ENCODE assay signal across 8 mouse cellular contexts in genomic region chr6:29693953-29694352, GRCm38 (mm10). TPM values are rescaled to one million over a fixed set of nuclear protein-coding genes. Genes with fewer than 3 reads are reported as not detected.
DNase-seq lines count a peak whose midpoint lies in the region; ATAC-seq lines count a peak whose summit lies in the region.

Gene Tspan33, plus strand, starts transcription at chr6:29694222.

- no peak within 1 kb of the TSS for H3K27ac ChIP-seq in hindbrain, embryonic 13.5 days

- peak within 1 kb of the TSS; percentile 83 for H3K4me3 ChIP-seq in hindbrain, embryonic 13.5 days

- DNase-seq in R1 (ENCODE audit: low read depth, low spot score): peak; percentile 85
- peak; percentile 96 to 97 for DNase-seq in cerebellum, postnatal 14 days
- DNase-seq in frontal cortex, postnatal 14 days (ENCODE audit: low spot score in 2 of 2): peak; percentile 79 to 90
- DNase-seq in layer of hippocampus, postnatal 25 days (ENCODE audit: extremely low spot score in 1 of 2, low spot score in 1 of 2): peak; percentile 82 to 86
- DNase-seq in lung, postnatal 14 days: peak; percentile 92
- DNase-seq in ovary, postnatal 36 days (ENCODE audit: low spot score): peak; percentile 93
- DNase-seq in thymus, postnatal 14 days: peak; percentile 88

- WGBS in hindbrain, embryonic 13.5 days: under 1% methylated on average over 34 of the region's 41 CpGs

- peaks cover 13% of the 10 kb centered on the region for H3K4me1 ChIP-seq in hindbrain, embryonic 13.5 days (replicated peaks)

- H3K9ac ChIP-seq in hindbrain, embryonic 13.5 days: peak within 1 kb of the TSS; percentile 84

- H3K27me3 ChIP-seq in hindbrain, embryonic 13.5 days: peaks cover 34% of the 10 kb centered on the region

- peak; percentile 98 for ATAC-seq in hindbrain, embryonic 13.5 days (ENCODE audit: low FRiP score)

- H3K9me3 ChIP-seq in hindbrain, embryonic 13.5 days: no peaks in the 10 kb centered on the region

- peak within 1 kb of the TSS; percentile 99 for H3K4me2 ChIP-seq in hindbrain, embryonic 13.5 days

- no peaks in the 10 kb centered on the region for H3K36me3 ChIP-seq in hindbrain, embryonic 13.5 days

RNA-seq across cellular contexts. Expression of gene Tspan33, which starts in this region (rescaled TPM):
- polyA plus RNA-seq in hindbrain, embryonic 13.5 days (2015; fragmentation: Nextera tagmentation; extraction: Ambion mirVana): 8.4 and 9.9 TPM in 2 replicates
- total RNA-seq in layer of hippocampus, postnatal 25 days (2021): 10 to 100 TPM; 26.9 to 34.0 TPM
